Mouse (Mus musculus) thymus, postnatal 14 days (tissue): ENCODE measurements around the gene Postn.

ENCODE experiments used
- DNase-seq: peaks from one replicate; pipeline ENCODE4 v3.0.0; 2021

Postn gene

DNA sequence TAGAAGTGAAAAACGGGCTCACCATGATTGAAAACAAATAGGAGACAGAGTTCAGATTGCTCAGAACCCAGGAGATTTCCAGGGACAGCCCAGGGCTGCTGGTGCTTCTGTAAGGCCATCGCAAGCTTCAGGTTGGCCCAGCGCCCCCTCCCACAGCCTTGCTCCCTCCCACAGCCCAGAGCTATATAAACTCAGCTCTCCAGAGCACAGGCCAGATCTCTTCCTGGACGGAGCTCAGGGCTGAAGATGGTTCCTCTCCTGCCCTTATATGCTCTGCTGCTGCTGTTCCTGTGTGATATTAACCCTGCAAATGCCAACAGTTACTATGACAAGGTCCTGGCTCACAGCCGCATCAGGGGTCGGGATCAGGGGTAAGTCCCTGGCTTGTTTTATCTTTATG, at the start of gene Postn:
Gene Postn (plus strand): TSS at position 213 of the 400 bp plus-strand sequence.
- DNase-seq = no peak

GRCm38 (mm10) chr3:54314055-54314454, 46.9 kb upstream of the Postn start:
- no peak for DNase-seq

- peak; percentile 55 for DNase-seq
Measured at GRCm38 (mm10) chr3:54352891-54353652, 7.8 kb upstream of the Postn start.

GRCm38 (mm10) chr3:54357561-54357960, 3.3 kb upstream of the Postn start:
- no peak for DNase-seq

DNA sequence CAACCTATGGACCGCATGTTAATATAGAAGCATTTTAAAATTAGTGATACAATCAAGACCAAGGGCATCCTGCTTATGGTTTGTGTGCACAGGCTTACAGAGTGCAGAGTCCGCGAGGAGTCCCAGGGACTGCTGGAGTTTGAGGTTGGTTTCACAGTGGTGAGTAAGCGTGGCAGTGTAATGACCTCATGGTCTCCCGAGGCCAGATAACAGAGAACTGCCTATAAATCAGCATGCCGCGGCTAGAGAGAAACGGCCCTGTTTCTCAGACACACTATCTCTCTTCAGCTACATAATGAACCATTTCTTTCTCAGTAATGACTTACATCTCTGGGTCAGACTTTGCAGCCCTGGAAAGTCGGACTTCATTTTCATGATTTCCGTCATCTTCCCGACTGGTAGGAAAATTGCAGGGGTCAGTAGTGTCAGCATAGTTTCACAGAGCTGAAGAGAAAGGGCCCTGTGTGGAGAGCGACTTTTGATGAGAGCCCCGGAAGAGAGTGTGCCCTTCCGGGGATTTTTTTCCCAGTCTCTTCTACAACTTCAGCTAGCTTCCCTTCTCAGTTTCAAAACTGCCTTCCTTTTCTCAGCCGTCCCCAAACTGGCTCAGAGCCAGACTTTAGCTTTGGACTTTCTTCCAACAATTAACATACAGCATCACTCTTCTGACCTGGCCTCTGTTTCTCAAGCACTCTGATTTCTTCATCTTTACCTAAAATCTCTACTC, 2.3 kb upstream of the Postn start:
- no peak for DNase-seq

DNA sequence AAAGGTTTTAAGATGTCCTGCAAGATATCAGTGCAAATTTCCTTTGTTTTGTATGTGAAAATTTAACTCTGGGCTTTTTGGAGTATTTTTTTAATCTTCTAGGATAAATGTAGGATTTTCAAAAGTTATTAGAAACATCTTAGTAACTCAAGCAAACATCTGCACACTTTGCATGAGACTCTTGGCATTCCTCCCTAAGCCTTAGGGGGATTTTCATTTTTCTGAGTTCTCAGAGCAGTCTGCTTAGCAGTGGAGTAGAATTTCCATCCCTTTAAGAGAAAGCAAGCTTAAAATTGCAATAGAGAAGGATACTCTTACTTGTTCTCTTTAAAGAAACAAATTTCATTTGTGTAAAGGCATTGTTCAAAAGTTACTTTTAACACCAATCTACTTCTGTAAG, 747 bp downstream of the Postn start:
- no peak for DNase-seq

DNA sequence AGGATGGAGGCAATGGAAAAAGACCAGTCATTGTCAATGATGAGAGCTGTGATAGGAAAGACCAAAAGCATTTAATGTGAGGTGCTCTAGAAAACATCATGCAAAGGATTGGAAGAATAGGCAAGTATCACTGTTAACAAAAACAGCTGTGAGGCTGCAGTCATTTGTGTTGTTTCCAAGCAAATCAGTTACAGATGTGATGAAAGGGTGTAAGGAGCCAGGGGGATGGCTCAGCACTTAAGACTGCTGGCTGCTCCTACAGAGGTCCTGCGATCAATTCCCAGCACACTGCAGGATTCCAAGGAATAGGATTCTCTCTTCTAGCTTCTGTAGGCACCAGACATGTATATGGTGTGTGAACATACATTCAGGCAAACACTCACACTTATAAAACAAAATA, 10.1 kb downstream of the Postn start:
- DNase-seq = no peak

- DNase-seq = no peak
Measured at GRCm38 (mm10) chr3:54372625-54373024, 11.7 kb downstream of the Postn start.

- no peak for DNase-seq
Measured at GRCm38 (mm10) chr3:54376014-54376413, 15.1 kb downstream of the Postn start.

- DNase-seq = no peak
Measured at GRCm38 (mm10) chr3:54377647-54378046, 16.7 kb downstream of the Postn start.

GRCm38 (mm10) chr3:54378135-54378534, 17.2 kb downstream of the Postn start:
- no peak for DNase-seq

DNA sequence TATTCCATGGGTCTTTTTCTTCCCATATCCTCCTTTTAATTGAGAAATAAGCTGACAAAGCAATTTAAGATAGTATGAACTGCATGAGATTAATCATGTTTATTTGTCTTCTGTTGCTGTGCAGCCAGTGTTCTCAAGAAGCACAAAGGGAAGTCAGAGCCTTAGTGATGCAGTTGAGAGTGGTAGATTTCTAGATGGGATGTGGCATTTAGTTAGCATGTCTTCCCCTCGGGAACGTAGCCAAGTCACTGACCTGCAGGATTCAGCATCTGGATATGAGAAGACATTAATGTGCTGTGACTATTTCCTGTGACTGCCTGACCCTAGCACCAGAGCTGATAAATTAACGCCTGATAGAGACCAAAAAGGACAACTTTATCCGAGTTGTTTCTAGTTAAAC, 19.1 kb downstream of the Postn start:
- no peak for DNase-seq

DNA sequence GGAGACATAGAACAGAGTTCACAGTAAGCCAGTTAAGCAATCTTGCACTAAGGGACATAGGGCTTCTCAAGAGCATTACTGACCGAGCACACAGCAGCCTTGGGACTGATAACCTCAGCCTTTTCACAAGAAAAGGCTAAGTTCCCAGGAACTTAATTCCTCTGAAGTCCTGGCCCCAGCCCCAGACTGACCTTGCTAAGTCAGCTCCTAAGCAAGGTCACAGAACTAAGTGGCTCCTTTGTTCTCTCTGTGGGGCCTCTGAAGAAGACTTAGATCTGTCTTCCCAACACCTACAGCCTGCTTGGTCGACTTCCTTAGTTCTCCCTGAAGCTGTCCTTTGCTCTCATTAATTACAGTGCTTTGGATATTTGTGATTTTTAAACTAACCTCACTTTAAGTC, 38.4 kb downstream of the Postn start:
- DNase-seq = no peak

GRCm38 (mm10) chr3:54399911-54400310, 39.0 kb downstream of the Postn start:
- no peak for DNase-seq

GRCm38 (mm10) chr3:54400617-54401016, 39.7 kb downstream of the Postn start:
- no peak for DNase-seq

GRCm38 (mm10) chr3:54401706-54402105, 40.8 kb downstream of the Postn start:
- DNase-seq = no peak

GRCm38 (mm10) chr3:54403791-54404190, 42.9 kb downstream of the Postn start:
- no peak for DNase-seq

- DNase-seq = no peak
Measured at GRCm38 (mm10) chr3:54406567-54406966, 45.7 kb downstream of the Postn start.

DNA sequence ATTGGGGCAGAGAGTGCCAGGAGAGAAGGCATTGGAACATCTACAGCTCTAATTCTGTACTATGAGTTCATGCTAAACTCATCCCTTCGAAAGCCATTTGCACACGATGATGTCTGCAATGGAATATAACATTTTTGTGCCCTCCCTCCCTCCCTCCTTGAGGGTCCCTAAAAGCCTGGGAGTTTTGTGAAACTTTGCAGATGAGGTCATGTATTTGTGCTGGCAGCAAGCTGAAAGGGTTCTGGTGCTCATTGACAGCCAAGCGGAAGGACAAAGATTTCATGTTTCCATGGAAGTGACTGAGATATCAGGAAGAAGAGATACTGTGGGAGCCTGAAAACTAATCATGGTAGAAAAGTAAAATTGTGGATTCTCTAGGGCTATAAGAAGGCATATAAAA, 50.1 kb downstream of the Postn start:
- no peak for DNase-seq

- DNase-seq = no peak
Measured at GRCm38 (mm10) chr3:54412885-54413583, 52.1 kb downstream of the Postn start.

DNA sequence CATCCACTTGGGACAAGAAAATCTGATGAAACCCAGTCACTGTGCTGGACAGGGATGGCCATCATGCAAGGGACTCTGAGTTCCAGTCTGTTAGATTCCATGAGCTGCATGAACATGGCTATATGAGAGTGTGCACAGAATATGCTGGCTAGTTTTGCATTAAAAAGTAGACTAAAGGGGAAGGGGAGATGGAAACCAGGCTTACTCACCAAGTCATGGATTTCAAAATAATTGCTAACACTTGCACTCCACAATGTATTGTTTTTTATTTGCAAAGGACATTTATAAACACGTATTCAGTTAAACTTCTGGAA, 52.6 kb downstream of the Postn start:
- no peak for DNase-seq

GRCm38 (mm10) chr3:54414386-54414785, 53.5 kb downstream of the Postn start:
- no peak for DNase-seq

GRCm38 (mm10) chr3:54417833-54418386, 57.0 kb downstream of the Postn start:
- no peak for DNase-seq
